Mouse (Mus musculus) cerebral cortex, adult 2 months (tissue): ENCODE results near the gene Lmntd2.

ENCODE experiments used
- WGBS: fragments of 180-500 bp; shearing (Covaris S2); methylation state at CpG from one replicate; pipeline ENCODE4 v1.1.7; 2018; 5-methylcytosine and 5-hydroxymethylcytosine counted together

Lmntd2 gene

GRCm38 (mm10) chr7:141215880-141216733 is 2.2 kb upstream of the Lmntd2 start:
- WGBS = 4% methylated on average over 42 of the region's 42 CpGs

DNA sequence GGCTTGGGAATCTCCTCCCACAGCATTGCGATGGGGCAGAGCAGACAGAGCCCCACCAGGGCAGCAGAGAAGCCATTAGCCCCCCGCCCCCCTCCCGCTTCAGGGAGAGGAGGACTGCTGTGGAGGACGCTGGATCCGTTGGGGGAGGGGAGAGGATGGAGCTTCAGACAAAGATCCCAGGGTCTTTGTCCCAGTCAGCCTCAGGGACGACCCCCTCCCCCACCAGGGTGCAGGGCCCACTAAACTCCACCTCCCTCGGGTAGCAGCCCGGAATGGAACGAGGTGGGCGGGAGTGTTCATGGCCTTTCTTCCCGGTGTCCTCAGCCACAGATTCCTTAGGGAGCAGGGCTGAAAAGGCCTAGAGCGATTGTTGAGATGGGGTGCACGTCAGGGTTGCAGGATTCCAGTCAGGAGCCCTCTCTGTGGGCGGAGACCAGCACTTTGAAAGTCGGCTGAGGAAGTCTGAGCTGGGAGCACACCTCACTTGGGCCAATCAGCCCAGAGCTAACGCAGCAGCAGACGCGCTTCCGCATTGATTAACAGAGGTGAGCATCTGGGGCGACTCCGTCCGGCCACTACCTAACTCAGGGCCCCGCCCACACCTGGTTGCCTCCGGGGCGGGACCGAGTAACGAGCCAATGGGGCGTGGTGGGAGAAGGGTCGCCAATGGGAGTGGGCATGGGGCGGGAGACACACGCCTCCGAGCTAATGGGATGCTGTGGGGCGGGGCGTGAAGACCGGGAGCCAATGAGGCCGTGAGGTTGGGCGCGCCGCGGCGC is 1.4 kb upstream of the Lmntd2 start, which contains the start of gene Rassf7:
TSS of gene Rassf7 (plus strand) at position 760 of the 779 bp plus-strand sequence.
- WGBS = 5% methylated on average over 41 of the region's 41 CpGs

- WGBS = 82% methylated on average over 3 of the region's 3 CpGs
These were observed 430 bp upstream of the Lmntd2 start for GRCm38 (mm10) chr7:141214310-141214709.

DNA sequence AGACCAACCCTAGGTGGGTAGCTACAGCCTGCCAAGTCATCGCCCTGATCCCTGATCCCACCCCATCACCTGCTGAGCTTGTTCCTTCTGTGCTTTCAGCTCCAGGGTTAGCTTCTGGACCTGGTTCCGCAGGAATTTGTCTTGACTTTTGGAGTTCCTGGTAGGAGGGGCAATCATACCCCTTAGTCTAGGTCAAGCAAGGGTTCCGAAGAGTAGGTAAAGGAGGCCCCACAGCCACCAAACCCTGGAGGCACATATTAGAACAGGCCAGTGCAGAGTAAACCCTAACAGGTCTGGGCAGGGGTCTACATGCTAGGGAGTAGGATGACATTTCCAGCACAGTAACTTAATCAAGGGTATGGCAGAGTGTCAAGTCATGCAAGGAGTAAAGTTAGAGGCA is 747 bp downstream of the Lmntd2 start:
- WGBS = 86% methylated on average over 3 of the region's 3 CpGs

DNA sequence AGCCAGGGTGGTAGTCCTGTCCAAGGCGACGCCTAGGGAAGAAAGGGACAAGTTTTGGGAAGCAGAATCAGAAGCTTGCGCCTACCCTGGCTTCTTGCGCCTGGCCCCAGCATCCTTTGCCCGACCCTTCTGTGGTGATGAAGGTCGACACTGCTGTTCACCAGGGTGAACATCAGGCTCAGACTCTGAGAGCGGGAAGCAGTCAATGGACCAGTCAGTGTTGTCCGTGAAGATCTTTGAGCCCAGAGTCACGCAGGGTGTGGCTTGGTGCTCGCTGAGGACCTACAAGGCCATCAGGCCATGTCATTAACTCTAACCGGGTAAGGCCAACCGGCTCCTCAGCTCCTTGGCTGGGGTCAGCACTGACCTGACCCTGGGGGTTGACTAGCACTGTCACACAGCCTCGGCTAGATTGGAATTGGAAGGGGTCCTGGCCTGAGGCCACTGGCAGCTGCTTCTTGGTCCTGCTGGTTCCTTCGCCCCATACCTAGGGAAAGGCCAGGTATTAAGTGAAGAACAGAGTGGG is 3.2 kb downstream of the Lmntd2 start:
- WGBS = 93% methylated on average over 14 of the region's 14 CpGs

DNA sequence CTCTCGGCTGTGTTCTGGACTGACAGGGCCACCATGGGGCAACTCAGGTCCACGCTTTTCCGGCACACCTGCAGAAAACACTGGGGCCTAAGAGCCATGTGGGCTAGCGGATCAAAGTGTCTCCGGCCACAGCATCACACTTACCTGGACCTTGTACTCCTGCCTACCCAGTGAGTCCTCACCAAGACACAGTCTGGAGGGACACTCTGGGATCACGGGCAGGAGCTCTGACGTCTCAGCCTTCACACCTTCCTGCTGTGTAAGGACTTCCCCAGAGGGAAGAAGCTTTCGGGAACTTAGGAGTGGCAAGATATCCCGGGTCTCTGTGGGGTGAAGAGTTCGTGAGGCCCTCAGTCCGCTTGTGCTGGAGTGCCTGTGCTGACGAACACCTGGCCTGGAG is 3.7 kb downstream of the Lmntd2 start:
- 87% methylated on average over 12 of the region's 12 CpGs for WGBS

DNA sequence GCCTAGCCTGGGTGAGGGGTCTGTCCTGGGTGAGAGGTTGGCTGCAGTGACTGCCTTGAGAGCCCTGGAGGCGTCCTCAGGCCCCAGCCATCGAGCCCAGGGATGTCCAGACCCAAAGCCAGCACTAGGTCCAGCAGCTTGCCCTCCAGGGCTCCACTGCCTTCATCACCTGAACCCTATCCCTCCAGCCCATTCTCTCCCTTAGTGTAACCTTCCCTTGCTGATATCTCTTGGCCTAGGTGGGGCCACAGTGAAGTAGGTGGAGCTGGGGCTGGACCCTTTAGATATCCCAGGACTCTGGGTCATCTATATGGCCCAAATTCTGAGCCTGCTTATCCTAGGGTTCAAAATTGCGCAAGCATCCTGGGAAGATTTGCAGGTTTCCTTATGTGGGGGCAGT is 4.4 kb downstream of the Lmntd2 start:
- WGBS = 81% methylated on average over 3 of the region's 3 CpGs

DNA sequence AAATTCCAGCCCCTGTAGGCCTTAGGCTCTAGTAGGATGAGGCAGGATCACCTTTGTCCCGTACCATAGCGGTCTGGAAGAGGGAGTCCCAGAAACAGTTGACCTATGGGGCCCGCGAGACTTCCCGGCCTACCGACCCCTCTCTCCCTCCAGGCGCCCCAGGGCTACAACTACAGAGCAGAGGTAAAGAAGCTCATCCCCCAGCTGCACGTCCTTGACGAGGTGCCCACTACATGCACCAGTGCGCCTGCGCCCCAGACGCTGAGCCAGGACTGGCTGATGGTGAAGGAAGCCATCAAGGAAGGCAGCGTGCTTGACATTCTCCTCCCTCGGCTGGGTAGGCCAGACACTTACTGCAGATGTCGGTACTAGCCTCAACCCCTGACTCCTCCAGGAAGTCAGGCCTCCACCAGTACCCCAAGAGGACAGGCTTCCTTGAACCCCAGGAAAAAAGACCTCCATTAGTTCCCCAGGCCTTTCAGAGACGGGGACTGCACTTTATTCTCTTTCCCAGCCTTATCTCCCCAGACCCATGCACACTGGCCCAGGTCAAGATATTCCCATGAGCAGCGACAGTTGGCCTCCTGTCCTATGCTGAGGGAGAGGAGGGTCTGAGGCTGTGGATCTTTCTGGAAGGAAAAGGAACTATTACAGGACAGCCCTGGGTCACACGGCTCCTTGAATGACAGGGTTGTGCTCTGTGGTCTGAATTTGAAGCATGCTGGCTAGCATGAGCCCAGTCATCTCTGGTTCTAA is 7.5 kb downstream of the Lmntd2 start:
- WGBS = 95% methylated on average over 18 of the region's 18 CpGs

GRCm38 (mm10) chr7:141205504-141205903 is 8.4 kb downstream of the Lmntd2 start:
- 94% methylated on average over 5 of the region's 5 CpGs for WGBS

DNA sequence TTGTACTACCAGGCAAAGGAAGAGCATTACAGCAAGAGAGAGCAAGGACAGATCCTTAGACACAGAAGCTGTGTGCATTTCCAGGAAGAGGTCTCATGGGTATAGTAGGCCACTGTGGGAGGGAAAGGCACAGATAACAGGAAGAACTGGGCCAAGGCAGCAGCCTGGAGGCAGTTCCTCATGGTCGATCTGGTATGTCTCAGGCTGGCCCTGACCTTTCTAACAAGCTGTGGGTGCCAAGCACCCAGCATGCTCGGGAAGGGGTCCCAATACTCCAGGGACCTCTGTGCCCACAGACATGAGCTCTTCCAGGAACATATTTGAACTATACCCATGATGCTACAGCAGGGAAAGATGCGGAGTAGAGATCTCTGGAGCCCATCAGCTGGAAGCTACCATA is 9.3 kb downstream of the Lmntd2 start:
- 81% methylated on average over 3 of the region's 3 CpGs for WGBS

DNA sequence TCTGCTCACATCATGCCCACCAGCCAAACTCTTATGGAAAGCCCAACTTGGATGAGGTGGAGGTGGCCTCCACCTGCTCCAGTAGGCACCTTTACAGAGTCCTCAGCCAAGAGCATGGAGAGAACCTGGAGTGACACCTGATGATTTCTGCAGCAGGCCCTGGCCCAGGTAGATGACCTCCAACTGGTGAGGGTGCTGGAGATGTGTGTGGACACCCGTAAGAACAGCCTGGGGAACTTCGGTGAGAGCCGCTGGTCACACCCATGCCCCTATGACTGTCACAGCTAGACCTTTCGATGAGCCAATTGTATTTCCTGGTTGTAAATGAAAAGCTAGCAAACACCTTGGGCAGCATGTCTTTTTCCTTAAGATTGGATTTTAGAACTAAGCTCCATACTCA is 15.8 kb downstream of the Lmntd2 start:
- 97% methylated on average over 4 of the region's 4 CpGs for WGBS

GRCm38 (mm10) chr7:141196619-141197282 is 17.1 kb downstream of the Lmntd2 start:
- 96% methylated on average over 8 of the region's 8 CpGs for WGBS

GRCm38 (mm10) chr7:141195754-141196153 is 18.1 kb downstream of the Lmntd2 start:
- 94% methylated on average over 2 of the region's 2 CpGs for WGBS

GRCm38 (mm10) chr7:141194830-141195229 is 19.1 kb downstream of the Lmntd2 start:
- WGBS = 2% methylated on average over 28 of the region's 28 CpGs

- WGBS = under 1% methylated on average over 23 of the region's 23 CpGs
These were observed 19.5 kb downstream of the Lmntd2 start for GRCm38 (mm10) chr7:141194409-141194808.

DNA sequence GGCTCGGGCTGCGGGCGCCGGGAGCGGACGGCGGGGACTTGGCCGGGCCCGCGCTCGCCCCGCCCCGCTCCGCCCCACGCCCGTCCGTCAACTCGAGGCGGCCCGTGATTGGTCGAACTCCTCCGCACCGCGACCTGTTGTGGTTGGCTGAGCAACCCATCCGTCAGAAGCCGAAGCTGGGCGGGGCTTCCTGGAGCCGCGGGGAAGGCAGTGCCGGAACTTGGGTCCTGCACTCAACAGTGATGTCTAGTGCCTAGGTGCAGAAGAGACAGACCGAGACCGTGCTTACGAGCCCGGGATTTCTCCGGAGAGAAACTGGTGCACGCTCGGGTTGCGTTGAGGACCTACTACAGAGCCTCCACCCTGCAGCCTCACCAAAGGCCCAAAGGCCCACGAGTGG is 19.9 kb downstream of the Lmntd2 start, which contains the start of the genes Hras and Lrrc56:
TSS of gene Hras (minus strand) at position 58 of the 400 bp plus-strand sequence.
TSS of gene Lrrc56 (plus strand) at position 210 of the 400 bp plus-strand sequence.
- WGBS = under 1% methylated on average over 39 of the region's 39 CpGs

DNA sequence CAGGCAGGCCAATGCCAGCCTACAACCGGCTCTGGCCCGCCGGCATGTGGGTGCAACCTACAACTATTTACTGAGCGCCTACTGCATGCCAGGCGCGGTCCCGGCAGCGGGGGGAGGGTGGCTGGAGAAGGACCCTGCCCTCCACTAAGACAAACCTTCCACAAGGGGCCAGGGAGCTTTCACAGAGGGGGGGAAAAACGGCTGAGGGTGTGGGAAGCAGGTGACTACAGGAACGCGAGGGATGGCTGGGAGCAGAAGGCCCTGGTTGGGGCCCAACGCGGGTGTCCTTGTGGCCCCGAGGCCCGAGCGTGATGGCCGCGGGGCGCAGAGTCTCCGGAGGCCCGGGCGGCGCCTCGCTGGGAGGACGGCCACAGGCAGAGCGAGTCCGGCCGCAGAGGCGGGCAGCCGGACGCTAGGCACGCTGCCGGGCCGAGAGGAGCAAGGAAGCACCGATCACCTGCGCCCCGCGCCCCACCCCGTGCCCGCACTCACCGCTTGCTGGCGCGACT is 20.5 kb downstream of the Lmntd2 start:
- under 1% methylated on average over 43 of the region's 43 CpGs for WGBS

DNA sequence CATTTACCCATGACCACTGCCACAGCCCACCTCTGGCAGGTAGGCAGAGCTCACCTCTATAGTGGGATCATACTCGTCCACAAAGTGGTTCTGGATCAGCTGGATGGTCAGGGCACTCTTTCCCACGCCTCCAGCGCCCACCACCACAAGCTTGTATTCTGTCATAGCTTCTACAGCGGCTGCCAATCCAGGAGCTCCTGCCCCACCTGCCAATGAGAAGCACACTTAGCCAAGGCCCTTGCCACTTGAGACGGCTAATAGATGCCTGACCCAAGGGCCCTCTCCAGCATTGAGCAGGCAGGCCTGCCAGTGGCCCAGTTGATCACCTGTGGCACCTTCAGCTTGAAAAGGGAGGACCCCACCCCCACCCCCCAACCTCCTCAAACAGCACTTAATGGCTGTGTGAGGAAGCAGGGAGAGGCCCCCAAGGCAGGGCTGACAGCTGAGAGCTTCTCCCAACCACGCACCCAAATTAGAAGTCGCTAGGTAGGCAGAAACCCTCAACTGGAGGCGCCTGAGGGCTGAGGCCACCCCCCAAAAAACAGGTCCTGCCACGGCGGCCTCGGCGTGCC is 21.0 kb downstream of the Lmntd2 start:
- 23% methylated on average over 12 of the region's 12 CpGs for WGBS

GRCm38 (mm10) chr7:141191796-141192685 is 21.8 kb downstream of the Lmntd2 start:
- WGBS = 85% methylated on average over 24 of the region's 24 CpGs
